Mouse (Mus musculus): ENCODE measurements at regions not wholly inside any gene's neighbourhood (a gene's known extent, or its start where the extent isn't known, plus 50 kb on each side); places are given as distances from the start of the nearest gene placed in this dataset.

DNA sequence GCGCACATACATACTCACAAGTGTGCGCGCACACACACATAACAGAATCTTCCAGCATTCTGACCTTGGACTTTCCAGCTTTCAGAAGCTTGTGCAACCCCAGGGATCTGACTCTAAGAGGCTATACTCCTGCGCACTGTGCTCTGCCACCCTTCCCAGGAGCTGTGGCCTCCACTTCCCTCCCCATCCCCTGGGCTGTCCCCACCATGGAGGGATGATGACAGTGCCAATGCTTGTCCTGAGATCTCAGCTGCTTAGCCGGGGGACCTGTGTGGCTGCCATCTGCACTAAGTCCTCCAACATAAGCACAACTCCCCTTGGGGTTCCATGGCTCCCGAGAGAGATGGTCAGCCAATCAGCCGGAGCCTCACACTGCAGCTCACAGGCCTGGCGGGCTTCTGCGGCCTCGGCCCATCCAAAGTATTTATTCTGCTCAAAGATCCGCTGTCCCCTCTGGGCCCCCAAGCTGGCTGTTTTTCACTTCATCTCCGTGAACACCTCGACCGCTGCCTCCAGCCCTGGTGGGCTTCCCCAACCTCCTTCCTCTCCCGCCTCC lies 412.3 kb downstream of the Ajap1 start:
- Histone ChIP-seq H3K27ac (ENCODE audit: low read length) (no peak overlapping the region), H3K4me1 (ENCODE audit: control insufficient read depth, insufficient read depth, low read length) (no peaks in the 10 kb centered on the region), H3K9me3 (ENCODE audit: control insufficient read depth, low read depth, low read length) (no peaks in the 10 kb centered on the region), H3K27me3 (ENCODE audit: control insufficient read depth, insufficient read depth, low read length) (no peaks in the 10 kb centered on the region), H3K4me3 (ENCODE audit: low read depth, low read length) (no peak overlapping the region), H3K4me2 (replicated peaks; ENCODE audit: low read depth, low read length) (no peak overlapping the region), H3K36me3 (ENCODE audit: control insufficient read depth, insufficient read depth, low read length) (no peaks in the 10 kb centered on the region), H3K9ac (replicated peaks; ENCODE audit: low read depth, low read length) (no peak overlapping the region)
- ATAC-seq (ENCODE audit: insufficient number of reproducible peaks, insufficient read depth, low FRiP score, low read depth), result no peak
- 55% methylated on average over 15 of the region's 15 CpGs for WGBS

DNA sequence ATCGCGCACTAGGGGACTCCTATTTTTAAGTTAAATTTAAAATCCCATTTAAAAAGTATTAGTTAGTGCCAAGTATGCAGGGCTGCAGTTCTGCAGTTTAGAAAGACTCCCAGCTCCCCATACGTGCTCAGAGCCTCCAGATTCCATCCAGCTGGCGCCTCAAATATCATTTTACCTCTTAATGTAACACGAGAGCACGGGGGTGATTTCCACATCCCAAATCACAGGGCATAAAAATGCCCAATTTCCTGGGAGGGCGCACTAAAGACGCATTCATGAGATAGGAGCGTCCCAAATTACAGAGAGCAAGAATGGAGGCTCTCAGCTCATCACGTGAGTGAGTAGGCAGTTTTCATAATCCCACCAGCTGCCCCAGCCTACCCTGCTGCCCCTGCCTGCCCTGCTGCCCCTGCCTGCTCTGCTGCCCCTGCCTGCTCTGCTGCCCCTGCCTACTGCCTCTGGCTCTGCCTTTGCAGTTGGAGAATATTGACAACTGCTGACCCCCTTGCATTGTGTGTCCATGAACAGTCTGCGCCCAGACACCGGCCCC lies 414.1 kb downstream of the Ajap1 start:
- no peaks in the 10 kb centered on the region for H3K36me3 ChIP-seq (ENCODE audit: control insufficient read depth, insufficient read depth, low read length)
- H3K4me1 ChIP-seq (ENCODE audit: control insufficient read depth, insufficient read depth, low read length), result no peaks in the 10 kb centered on the region
- WGBS, result 77% methylated on average over 12 of the region's 12 CpGs
- H3K9me3 ChIP-seq (ENCODE audit: control insufficient read depth, low read depth, low read length), result no peaks in the 10 kb centered on the region
- H3K27me3 ChIP-seq (ENCODE audit: control insufficient read depth, insufficient read depth, low read length), result no peaks in the 10 kb centered on the region
- no peak overlapping the region for H3K27ac ChIP-seq (ENCODE audit: low read length)
- H3K9ac ChIP-seq (replicated peaks; ENCODE audit: low read depth, low read length), result no peak overlapping the region
- no peak overlapping the region for H3K4me3 ChIP-seq (ENCODE audit: low read depth, low read length)
- no peak overlapping the region for H3K4me2 ChIP-seq (replicated peaks; ENCODE audit: low read depth, low read length)
- no peak for ATAC-seq (ENCODE audit: insufficient number of reproducible peaks, insufficient read depth, low FRiP score, low read depth)

DNA sequence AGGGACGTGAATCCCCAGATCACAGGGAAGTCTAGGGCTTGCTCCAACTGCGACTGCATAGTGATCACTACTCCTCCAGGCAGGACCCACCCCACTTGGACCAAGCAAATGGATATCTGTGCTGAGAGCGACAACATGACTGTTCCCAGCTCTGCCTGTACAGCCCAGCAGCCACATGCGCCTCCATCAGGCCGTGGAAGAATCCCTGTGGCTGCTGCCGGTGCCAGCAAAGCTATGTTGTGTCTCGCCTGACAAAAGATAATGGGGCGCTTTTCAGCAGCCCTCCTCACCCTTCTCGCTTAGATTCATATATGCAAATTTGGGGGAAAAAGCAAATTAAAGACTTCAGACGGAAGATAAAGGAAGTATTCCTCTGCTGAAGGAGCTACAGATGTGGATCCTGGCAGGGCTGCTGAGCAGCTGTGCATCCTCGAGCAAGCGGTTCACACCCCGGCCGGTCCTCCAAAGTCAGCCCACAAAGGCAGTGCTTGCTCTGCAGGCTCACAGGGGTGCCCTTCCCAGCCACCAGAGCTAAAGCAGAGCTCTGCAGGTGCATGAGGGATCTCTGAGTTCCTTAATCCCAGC lies 418.5 kb downstream of the Ajap1 start:
- Histone ChIP-seq H3K4me1 (ENCODE audit: control insufficient read depth, insufficient read depth, low read length) (no peaks in the 10 kb centered on the region), H3K27me3 (ENCODE audit: control insufficient read depth, insufficient read depth, low read length) (no peaks in the 10 kb centered on the region), H3K9ac (replicated peaks; ENCODE audit: low read depth, low read length) (no peak overlapping the region), H3K4me2 (replicated peaks; ENCODE audit: low read depth, low read length) (no peak overlapping the region), H3K9me3 (ENCODE audit: control insufficient read depth, low read depth, low read length) (no peaks in the 10 kb centered on the region), H3K27ac (ENCODE audit: low read length) (no peak overlapping the region), H3K36me3 (ENCODE audit: control insufficient read depth, insufficient read depth, low read length) (no peaks in the 10 kb centered on the region), H3K4me3 (ENCODE audit: low read depth, low read length) (no peak overlapping the region)
- no peak for ATAC-seq (ENCODE audit: insufficient number of reproducible peaks, insufficient read depth, low FRiP score, low read depth)
- 67% methylated on average over 14 of the region's 14 CpGs for WGBS

DNA sequence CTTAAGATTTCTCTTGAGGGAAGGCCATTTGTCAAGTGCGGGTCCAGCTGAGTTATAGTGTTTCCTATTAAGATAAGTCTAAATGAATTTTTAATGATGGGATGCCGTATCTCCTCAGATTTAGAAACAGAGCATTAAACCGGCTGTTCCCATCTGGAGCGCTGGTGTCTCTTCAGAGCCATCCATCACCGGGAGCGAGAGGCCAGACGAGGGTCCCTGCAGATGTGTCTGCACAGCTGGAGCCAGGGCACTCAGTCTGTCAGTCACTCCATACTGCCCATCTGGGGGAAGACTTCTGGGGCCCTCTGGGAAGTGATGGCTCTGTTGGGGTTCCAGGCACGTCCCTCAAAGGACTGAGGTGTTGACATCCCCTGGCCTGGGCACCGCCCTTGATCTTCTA lies 419.2 kb downstream of the Ajap1 start:
- Histone ChIP-seq H3K4me2 (replicated peaks; ENCODE audit: low read depth, low read length) (no peak overlapping the region), H3K36me3 (ENCODE audit: control insufficient read depth, insufficient read depth, low read length) (no peaks in the 10 kb centered on the region), H3K27ac (ENCODE audit: low read length) (no peak overlapping the region), H3K27me3 (ENCODE audit: control insufficient read depth, insufficient read depth, low read length) (no peaks in the 10 kb centered on the region), H3K9ac (replicated peaks; ENCODE audit: low read depth, low read length) (no peak overlapping the region), H3K4me1 (ENCODE audit: control insufficient read depth, insufficient read depth, low read length) (no peaks in the 10 kb centered on the region), H3K4me3 (ENCODE audit: low read depth, low read length) (no peak overlapping the region), H3K9me3 (ENCODE audit: control insufficient read depth, low read depth, low read length) (no peaks in the 10 kb centered on the region)
- ATAC-seq (ENCODE audit: insufficient number of reproducible peaks, insufficient read depth, low FRiP score, low read depth), result no peak
- WGBS, result 47% methylated on average over 9 of the region's 9 CpGs

DNA sequence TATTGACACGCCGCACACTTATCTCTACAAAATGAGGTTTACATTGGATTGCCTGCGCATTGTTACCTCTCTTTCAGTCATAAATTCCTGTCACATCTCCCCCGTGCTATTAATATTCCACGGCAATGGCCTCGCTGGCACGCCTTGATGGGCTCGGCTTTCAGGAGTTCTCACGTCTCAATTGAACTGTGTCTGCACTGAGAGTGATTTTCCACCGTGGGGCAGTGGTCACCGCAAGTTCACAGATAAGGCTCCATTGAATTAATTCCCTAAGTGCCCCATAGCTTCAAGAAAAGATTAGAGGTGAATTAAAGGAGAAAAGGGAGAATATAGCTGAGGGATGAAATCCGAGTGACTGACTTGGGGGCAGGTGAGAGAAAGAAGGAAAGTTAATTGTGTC lies 424.5 kb downstream of the Ajap1 start:
- H3K36me3 ChIP-seq (ENCODE audit: control insufficient read depth, insufficient read depth, low read length), result no peaks in the 10 kb centered on the region
- no peaks in the 10 kb centered on the region for H3K4me1 ChIP-seq (ENCODE audit: control insufficient read depth, insufficient read depth, low read length)
- no peaks in the 10 kb centered on the region for H3K27me3 ChIP-seq (ENCODE audit: control insufficient read depth, insufficient read depth, low read length)
- no peak overlapping the region for H3K27ac ChIP-seq (ENCODE audit: low read length)
- no peak overlapping the region for H3K4me2 ChIP-seq (replicated peaks; ENCODE audit: low read depth, low read length)
- H3K9me3 ChIP-seq (ENCODE audit: control insufficient read depth, low read depth, low read length), result no peaks in the 10 kb centered on the region
- H3K9ac ChIP-seq (replicated peaks; ENCODE audit: low read depth, low read length), result no peak overlapping the region
- no peak overlapping the region for H3K4me3 ChIP-seq (ENCODE audit: low read depth, low read length)
- WGBS, result 74% methylated on average over 12 of the region's 12 CpGs
- no peak for ATAC-seq (ENCODE audit: insufficient number of reproducible peaks, insufficient read depth, low FRiP score, low read depth)

DNA sequence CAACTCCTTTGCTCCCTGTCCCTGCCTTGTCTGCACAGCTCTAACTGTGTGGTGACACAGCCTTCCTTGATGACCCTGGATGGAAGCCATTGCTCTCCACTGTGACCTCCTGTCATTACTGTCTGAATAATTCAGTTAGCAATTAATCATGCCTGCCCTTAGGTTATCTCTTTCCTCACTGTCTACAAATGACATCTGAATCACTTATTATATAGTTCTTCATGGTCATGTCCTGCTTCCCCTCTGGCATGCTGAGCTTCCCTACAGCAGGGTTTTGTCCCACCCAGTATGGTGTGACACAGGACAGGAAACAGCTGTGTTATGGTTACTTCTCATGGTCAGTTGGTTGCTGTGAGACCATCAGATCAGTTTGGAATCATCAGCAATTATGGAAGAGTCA lies 458.9 kb downstream of the Ajap1 start:
- no peak overlapping the region for H3K4me3 ChIP-seq (ENCODE audit: low read depth, low read length)
- H3K9me3 ChIP-seq (ENCODE audit: control insufficient read depth, low read depth, low read length), result no peaks in the 10 kb centered on the region
- no peak overlapping the region for H3K4me2 ChIP-seq (replicated peaks; ENCODE audit: low read depth, low read length)
- no peaks in the 10 kb centered on the region for H3K36me3 ChIP-seq (ENCODE audit: control insufficient read depth, insufficient read depth, low read length)
- H3K27me3 ChIP-seq (ENCODE audit: control insufficient read depth, insufficient read depth, low read length), result no peaks in the 10 kb centered on the region
- H3K4me1 ChIP-seq (ENCODE audit: control insufficient read depth, insufficient read depth, low read length), result no peaks in the 10 kb centered on the region
- H3K27ac ChIP-seq (ENCODE audit: low read length), result no peak overlapping the region
- no peak for ATAC-seq (ENCODE audit: insufficient number of reproducible peaks, insufficient read depth, low FRiP score, low read depth)
- H3K9ac ChIP-seq (replicated peaks; ENCODE audit: low read depth, low read length), result no peak overlapping the region

DNA sequence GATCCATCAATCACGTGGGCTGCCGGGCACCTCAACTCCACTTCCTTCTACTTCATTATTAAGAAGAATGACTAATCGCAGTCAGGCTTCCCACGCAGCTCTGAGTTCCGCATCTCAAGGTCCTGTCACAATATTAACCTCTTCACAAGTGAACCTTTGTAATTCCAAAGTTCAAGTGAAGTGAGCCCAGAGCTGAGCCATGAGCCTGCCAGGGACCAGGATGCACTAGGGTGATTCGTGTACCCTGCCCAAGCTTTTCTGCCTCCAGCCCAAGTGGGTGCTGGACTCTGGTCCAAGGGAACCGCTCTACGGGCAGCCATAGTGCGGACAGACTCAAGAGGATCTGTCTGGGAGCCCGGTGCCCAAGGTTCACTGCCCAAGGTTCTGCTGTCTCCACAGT lies 463.4 kb downstream of the Ajap1 start:
- Histone ChIP-seq H3K9me3 (ENCODE audit: control insufficient read depth, low read depth, low read length) (no peaks in the 10 kb centered on the region), H3K4me2 (replicated peaks; ENCODE audit: low read depth, low read length) (peak overlapping the region; percentile 40), H3K27ac (ENCODE audit: low read length) (no peak overlapping the region), H3K36me3 (ENCODE audit: control insufficient read depth, insufficient read depth, low read length) (no peaks in the 10 kb centered on the region), H3K27me3 (ENCODE audit: control insufficient read depth, insufficient read depth, low read length) (no peaks in the 10 kb centered on the region), H3K9ac (replicated peaks; ENCODE audit: low read depth, low read length) (no peak overlapping the region), H3K4me3 (ENCODE audit: low read depth, low read length) (no peak overlapping the region), H3K4me1 (ENCODE audit: control insufficient read depth, insufficient read depth, low read length) (0 out of 2 replicates have a peak, but pooled peaks cover 4% of the 10 kb centered on the region)
- WGBS, result 62% methylated on average over 10 of the region's 10 CpGs
- no peak for ATAC-seq (ENCODE audit: insufficient number of reproducible peaks, insufficient read depth, low FRiP score, low read depth)

DNA sequence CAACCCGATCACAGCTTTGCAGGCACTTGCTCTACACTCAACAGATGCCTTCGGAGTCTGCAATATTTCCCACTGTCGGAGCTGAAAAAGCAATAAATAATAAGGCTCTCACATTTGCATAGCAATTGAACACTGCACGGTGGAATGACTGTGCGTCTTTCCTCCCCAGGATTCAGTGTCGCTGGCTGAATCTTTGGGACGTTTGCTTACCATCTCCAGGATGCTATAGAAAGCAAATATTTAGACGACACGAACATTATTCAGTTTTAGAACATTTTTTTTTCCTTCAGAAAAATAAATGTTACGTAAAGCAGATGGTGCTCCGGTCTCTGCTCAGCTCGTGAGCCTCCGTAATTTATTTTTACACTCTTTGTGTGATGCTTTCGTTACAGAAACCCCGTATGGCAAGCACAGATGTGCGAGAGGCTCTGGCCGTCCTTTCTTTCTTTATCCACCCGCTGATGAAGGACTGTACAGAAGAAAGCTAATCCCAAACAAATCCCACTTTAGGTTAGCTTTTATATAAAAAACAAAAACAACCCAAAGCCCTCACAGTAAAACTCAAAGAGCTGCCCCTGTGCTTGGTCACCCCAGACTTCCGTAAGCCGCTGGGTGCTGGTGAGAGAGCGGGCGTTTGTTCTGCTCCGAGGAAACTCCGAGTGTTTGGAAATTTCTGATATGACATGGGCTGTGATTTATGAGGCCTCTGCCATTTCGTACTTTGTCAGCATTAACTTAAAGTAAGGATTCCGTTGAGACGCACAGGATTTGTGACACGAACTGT lies 464.3 kb downstream of the Ajap1 start:
- 25% methylated on average over 28 of the region's 28 CpGs for WGBS
- no peak; the same call in 1 of the 2 replicates for ATAC-seq (ENCODE audit: insufficient number of reproducible peaks, insufficient read depth, low FRiP score, low read depth)
- Histone ChIP-seq H3K4me1 (ENCODE audit: control insufficient read depth, insufficient read depth, low read length) (0 out of 2 replicates have a peak, but pooled peaks cover 4% of the 10 kb centered on the region), H3K27ac (ENCODE audit: low read length) (no peak overlapping the region), H3K36me3 (ENCODE audit: control insufficient read depth, insufficient read depth, low read length) (no peaks in the 10 kb centered on the region), H3K9ac (replicated peaks; ENCODE audit: low read depth, low read length) (0 out of 2 replicates have a peak overlapping the region, but pooled peaks have one; percentile 2), H3K4me2 (replicated peaks; ENCODE audit: low read depth, low read length) (peak overlapping the region; percentile 40), H3K27me3 (ENCODE audit: control insufficient read depth, insufficient read depth, low read length) (no peaks in the 10 kb centered on the region), H3K4me3 (ENCODE audit: low read depth, low read length) (0 out of 2 replicates have a peak overlapping the region, but pooled peaks have one; percentile 8), H3K9me3 (ENCODE audit: control insufficient read depth, low read depth, low read length) (no peaks in the 10 kb centered on the region)
